Mouse (Mus musculus): ENCODE results near the gene Praf2.
"Not testable (repeated sequence)": the region's sequence is repeated elsewhere in the genome, so short reads cannot be mapped to it uniquely, and the experiment has no call there.

The Praf2 gene

GRCm38 (mm10) chrX:7728215-7728921, at the start of gene Praf2:
Gene Praf2, plus strand, starts transcription at chrX:7728439.
- DNase-seq, result peak; percentile 89

- DNase-seq, result no peak
Observed at GRCm38 (mm10) chrX:7678986-7679385, 49.3 kb upstream of the Praf2 start.

GRCm38 (mm10) chrX:7679405-7680056, 48.7 kb upstream of the Praf2 start:
- peak; percentile 93 for DNase-seq

- no peak for DNase-seq
Observed at GRCm38 (mm10) chrX:7680057-7680412, 48.2 kb upstream of the Praf2 start.

- no peak for DNase-seq
Observed at GRCm38 (mm10) chrX:7680864-7681263, 47.4 kb upstream of the Praf2 start, which contains the start of gene Magix. Gene Magix, minus strand, starts transcription at chrX:7681251.

- no peak for DNase-seq
Observed at GRCm38 (mm10) chrX:7688321-7688720, 39.9 kb upstream of the Praf2 start.

GRCm38 (mm10) chrX:7690486-7690885, 37.8 kb upstream of the Praf2 start:
- no peak for DNase-seq

GRCm38 (mm10) chrX:7692862-7693261, 35.4 kb upstream of the Praf2 start:
- no peak for DNase-seq

GRCm38 (mm10) chrX:7696520-7696919, 31.7 kb upstream of the Praf2 start:
- no peak for DNase-seq

GRCm38 (mm10) chrX:7696954-7697381, 31.3 kb upstream of the Praf2 start, which contains the start of gene Gpkow:
Gene Gpkow, plus strand, starts transcription at chrX:7697131.
- peak; percentile 92 for DNase-seq

GRCm38 (mm10) chrX:7713764-7714134, 14.5 kb upstream of the Praf2 start:
- DNase-seq, result not testable (repeated sequence)

- DNase-seq, result peak; percentile 93
Observed at GRCm38 (mm10) chrX:7714135-7714899, 13.9 kb upstream of the Praf2 start, which contains the start of gene Wdr45. Gene Wdr45, plus strand, starts transcription at chrX:7714333.

GRCm38 (mm10) chrX:7716058-7716457, 12.2 kb upstream of the Praf2 start:
- not testable (repeated sequence) for DNase-seq

- DNase-seq, result peak; percentile 82
Observed at GRCm38 (mm10) chrX:7721514-7722281, 6.5 kb upstream of the Praf2 start, which contains the start of gene Gm45208. Gene Gm45208, plus strand, starts transcription at chrX:7722245.

GRCm38 (mm10) chrX:7722282-7722611, 6.0 kb upstream of the Praf2 start:
- no peak for DNase-seq

- DNase-seq, result no peak
Observed at GRCm38 (mm10) chrX:7722691-7723090, 5.5 kb upstream of the Praf2 start.

GRCm38 (mm10) chrX:7724135-7724534, 4.1 kb upstream of the Praf2 start:
- no peak for DNase-seq

- DNase-seq, result no peak
Observed at GRCm38 (mm10) chrX:7725841-7726240, 2.4 kb upstream of the Praf2 start.

GRCm38 (mm10) chrX:7727176-7727575, 1.1 kb upstream of the Praf2 start:
- no peak for DNase-seq

GRCm38 (mm10) chrX:7728922-7729265, 655 bp downstream of the Praf2 start:
- no peak for DNase-seq

- peak; percentile 63 for DNase-seq
Observed at GRCm38 (mm10) chrX:7733571-7734156, 5.4 kb downstream of the Praf2 start.

- no peak for DNase-seq
Observed at GRCm38 (mm10) chrX:7739336-7740081, 11.3 kb downstream of the Praf2 start.

Data from embryo, embryonic 11 days (tissue).